28 mouse cellular contexts compared by ENCODE assay signal in genomic region chr13:59966535-59967255, GRCm38 (mm10).
DNase-seq lines count a peak whose midpoint lies in the region; ATAC-seq lines count a peak whose summit lies in the region.
"Had no signal": no experiment of that assay in that cellular context is flagged by ENCODE, and none has a peak within 500 bp of the region (broad histone marks: within the 10 kb centered on the region; RNA-seq: fewer than 3 reads in every experiment).

No protein-coding gene starts in this region.

- peaks cover 32% of the 10 kb centered on the region for H3K4me1 ChIP-seq in heart, embryonic 10.5 days
- peaks cover 30% of the 10 kb centered on the region for H3K4me1 ChIP-seq in kidney, embryonic 15.5 days
- 0 out of 2 replicates have a peak, but pooled peaks cover 9% of the 10 kb centered on the region for H3K4me1 ChIP-seq in stomach, embryonic 15.5 days
- H3K4me1 ChIP-seq: liver, embryonic 15.5 days; megakaryocyte, embryonic 14.5 days had no signal

- no peak overlapping the region for H3K4me2 ChIP-seq in kidney, embryonic 15.5 days
- no peak overlapping the region for H3K4me2 ChIP-seq in stomach, embryonic 15.5 days
- H3K4me2 ChIP-seq: embryonic facial prominence, embryonic 13.5 days; forebrain, embryonic 15.5 days; heart, embryonic 13.5 days; limb, embryonic 15.5 days; liver, embryonic 15.5 days; lung, embryonic 15.5 days; neural tube, embryonic 12.5 days had no signal

- WGBS in heart, embryonic 10.5 days: 88% methylated on average over 17 of the region's 17 CpGs
- 60% methylated on average over 17 of the region's 17 CpGs for WGBS in kidney, embryonic 15.5 days
- 36% methylated on average over 17 of the region's 17 CpGs for WGBS in stomach, embryonic 15.5 days

- no peak for ATAC-seq in kidney, embryonic 15.5 days (replicated peaks; ENCODE audit: low FRiP score)
- peak; percentile 47; the same call in 1 of the 2 replicates for ATAC-seq in stomach, embryonic 15.5 days (ENCODE audit: insufficient read depth, low FRiP score, low read depth)
- ATAC-seq: forebrain, embryonic 15.5 days; hindbrain, postnatal 0 days had no signal

- no peak overlapping the region for H3K9ac ChIP-seq in kidney, embryonic 15.5 days
- no peak overlapping the region for H3K9ac ChIP-seq in stomach, embryonic 15.5 days
- H3K9ac ChIP-seq: embryonic facial prominence, embryonic 13.5 days; forebrain, embryonic 15.5 days; heart, embryonic 13.5 days; limb, embryonic 15.5 days; liver, embryonic 15.5 days; lung, embryonic 15.5 days; neural tube, embryonic 12.5 days had no signal

- H3K27ac ChIP-seq in heart, embryonic 10.5 days: no peak overlapping the region
- H3K27ac ChIP-seq in kidney, embryonic 15.5 days: no peak overlapping the region
- H3K27ac ChIP-seq in stomach, embryonic 15.5 days: no peak overlapping the region
- H3K27ac ChIP-seq: embryonic facial prominence, embryonic 13.5 days; forebrain, embryonic 15.5 days; heart, embryonic 13.5 days; hindbrain, postnatal 0 days; limb, embryonic 15.5 days; liver, embryonic 15.5 days; lung, embryonic 15.5 days; neural tube, embryonic 12.5 days had no signal

- H3K27me3 ChIP-seq in heart, embryonic 10.5 days (ENCODE audit: insufficient read depth, poor library complexity, severe bottlenecking): no peaks in the 10 kb centered on the region
- peaks cover 14% of the 10 kb centered on the region for H3K27me3 ChIP-seq in kidney, embryonic 15.5 days
- no peaks in the 10 kb centered on the region; the same call in 1 of the 2 replicates for H3K27me3 ChIP-seq in stomach, embryonic 15.5 days (replicated peaks)
- H3K27me3 ChIP-seq: embryonic facial prominence, embryonic 13.5 days; forebrain, embryonic 15.5 days; heart, embryonic 13.5 days; limb, embryonic 15.5 days had no signal

- DNase-seq in heart, adult 11 months: peak; percentile 73
- DNase-seq in heart, embryonic 10.5 days (ENCODE audit: low spot score): no peak
- DNase-seq in kidney, postnatal 4 days: peak; percentile 13 to 37
- DNase-seq in forelimb bud, embryonic 11.5 days (ENCODE audit: low read depth, low spot score): peak; percentile 52
- no peak for DNase-seq in liver
- DNase-seq: adrenal gland, postnatal 36 days; cerebellum, adult 11-12 months; cerebellum, postnatal 36 days; embryo, embryonic 11 days; gastrocnemius, postnatal 10 days; heart, adult 18-20 months; heart, postnatal 14 days; kidney, postnatal 25 days; lung, postnatal 36 days; midbrain, embryonic 14.5 days; right cerebral cortex, postnatal 25 days had no signal

- H3K4me3 ChIP-seq in heart, embryonic 10.5 days: no peak overlapping the region
- no peak overlapping the region for H3K4me3 ChIP-seq in kidney, embryonic 15.5 days (replicated peaks)
- H3K4me3 ChIP-seq in stomach, embryonic 15.5 days (replicated peaks): no peak overlapping the region
- H3K4me3 ChIP-seq: embryonic facial prominence, embryonic 13.5 days; erythroblast, embryonic 14.5 days; forebrain, embryonic 15.5 days; heart, embryonic 13.5 days; limb, embryonic 15.5 days; liver, embryonic 15.5 days; lung, embryonic 15.5 days; megakaryocyte, embryonic 14.5 days; neural tube, embryonic 12.5 days had no signal

- H3K9me3 ChIP-seq in heart, embryonic 10.5 days: no peaks in the 10 kb centered on the region
- no peaks in the 10 kb centered on the region for H3K9me3 ChIP-seq in kidney, embryonic 15.5 days (replicated peaks)
- no peaks in the 10 kb centered on the region for H3K9me3 ChIP-seq in stomach, embryonic 15.5 days
- H3K9me3 ChIP-seq: embryonic facial prominence, embryonic 13.5 days; forebrain, embryonic 15.5 days; heart, embryonic 13.5 days; limb, embryonic 15.5 days; liver, embryonic 15.5 days; lung, embryonic 15.5 days; megakaryocyte, embryonic 14.5 days; neural tube, embryonic 12.5 days had no signal

- no peaks in the 10 kb centered on the region for H3K36me3 ChIP-seq in heart, embryonic 10.5 days
- H3K36me3 ChIP-seq in kidney, embryonic 15.5 days: no peaks in the 10 kb centered on the region
- H3K36me3 ChIP-seq in stomach, embryonic 15.5 days: no peaks in the 10 kb centered on the region
- H3K36me3 ChIP-seq: embryonic facial prominence, embryonic 13.5 days; forebrain, embryonic 15.5 days; heart, embryonic 13.5 days; limb, embryonic 15.5 days; liver, embryonic 15.5 days; lung, embryonic 15.5 days; neural tube, embryonic 12.5 days had no signal

Comparison
In these comparisons a context has a peak if more than half of its experiments do, and no peak if none do; other contexts are left out.
1. DNase-seq: peak in heart, adult 11 months (single experiment), kidney, postnatal 4 days (2 of 2) and forelimb bud, embryonic 11.5 days (single experiment); none in heart, embryonic 10.5 days (single experiment) and liver (single experiment).